Mouse (Mus musculus) left cerebral cortex, adult 8-10 months (tissue): ENCODE measurements at regions not wholly inside any gene's neighbourhood (a gene's known extent, or its start where the extent isn't known, plus 50 kb on each side); places are given as distances from the start of the nearest gene placed in this dataset.
"Not testable (repeated sequence)": the region's sequence is repeated elsewhere in the genome, so short reads cannot be mapped to it uniquely, and the experiment has no call there.

Source experiments
- DNase-seq, 2 experiments: peaks; one replicate each; pipeline ENCODE4 v3.0.0; 2022; ENCODE audit warnings: low spot score in 2 of 2

- DNase-seq, result no peak
Measured at GRCm38 (mm10) chr2:3864872-3865271, 152.6 kb upstream of the Frmd4a start.

- DNase-seq, result not testable (repeated sequence)
Measured at GRCm38 (mm10) chr2:3866736-3867135, 150.8 kb upstream of the Frmd4a start.

GRCm38 (mm10) chr2:3869701-3870100 is 147.8 kb upstream of the Frmd4a start:
- DNase-seq, result no peak

DNA sequence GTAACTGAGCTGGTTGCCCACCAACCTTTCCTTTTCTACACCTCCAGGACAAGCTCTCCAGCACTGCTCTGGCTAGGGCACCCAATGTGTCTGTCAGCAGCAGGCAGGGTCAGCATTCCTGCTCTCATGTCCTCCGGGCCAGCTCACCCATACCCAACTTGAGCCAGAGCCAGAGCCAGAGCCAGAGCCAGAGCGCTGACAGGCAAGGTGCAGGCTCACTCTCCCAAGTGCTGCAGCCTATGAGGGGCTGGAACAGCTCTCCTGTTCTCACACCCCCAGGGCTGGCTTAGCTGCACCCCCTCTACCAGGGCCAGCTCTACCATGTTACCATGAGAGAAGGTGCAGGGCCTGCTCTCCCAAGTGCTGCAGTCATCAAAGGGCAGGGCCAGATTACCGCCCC is 145.8 kb upstream of the Frmd4a start:
- no peak for DNase-seq

DNA sequence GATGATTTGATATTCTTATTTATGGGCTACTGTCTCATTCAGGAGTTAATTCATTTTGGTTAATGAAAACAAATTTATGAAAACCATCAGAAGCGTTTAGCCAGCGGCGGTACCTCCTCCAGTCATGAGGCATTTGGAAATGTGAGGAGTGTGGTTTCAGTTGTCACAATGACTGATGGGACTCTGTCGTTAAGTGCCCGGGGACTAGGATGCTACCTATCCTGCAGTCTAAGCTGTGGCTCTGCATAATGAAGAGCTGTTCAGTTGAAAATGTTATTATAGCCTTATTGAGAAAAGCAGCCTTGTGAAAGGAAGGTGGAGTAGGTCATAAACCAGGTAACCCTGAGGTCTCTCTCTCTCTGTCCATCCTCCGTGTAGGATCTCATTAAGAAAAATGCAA is 130.5 kb upstream of the Frmd4a start:
- DNase-seq, result no peak

DNA sequence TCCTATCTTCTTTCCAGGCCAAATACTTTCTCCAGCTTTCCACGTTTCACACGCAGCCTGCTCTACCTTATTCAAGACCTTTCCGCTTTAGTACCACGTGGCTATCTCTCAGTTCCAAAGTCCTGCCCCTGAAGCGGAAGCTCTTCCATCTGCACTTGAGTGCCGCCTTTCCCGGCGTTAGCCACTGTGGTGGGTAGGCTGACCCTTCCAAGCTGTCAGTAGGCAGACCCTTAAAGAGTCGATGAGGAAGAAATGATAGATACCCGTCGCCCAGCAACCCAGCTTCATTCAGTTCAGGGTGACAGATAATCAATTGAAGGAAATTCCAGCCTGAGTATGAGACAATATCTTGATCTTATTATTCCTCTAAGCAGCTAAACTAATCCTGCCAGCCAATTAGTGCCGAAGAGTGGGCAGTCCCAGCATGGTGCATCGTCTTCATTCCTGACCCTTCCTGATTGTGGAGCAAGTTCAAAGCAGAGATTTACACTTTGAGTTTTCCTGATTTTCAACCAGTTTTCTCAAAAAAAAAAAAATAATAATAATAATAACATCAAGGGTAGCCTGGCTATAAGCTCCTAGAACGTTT is 129.6 kb upstream of the Frmd4a start:
- DNase-seq, result no peak

GRCm38 (mm10) chr2:3889381-3889780 is 128.1 kb upstream of the Frmd4a start:
- no peak for DNase-seq

- no peak for DNase-seq
Measured at GRCm38 (mm10) chr2:3890462-3890861, 127.1 kb upstream of the Frmd4a start.

DNA sequence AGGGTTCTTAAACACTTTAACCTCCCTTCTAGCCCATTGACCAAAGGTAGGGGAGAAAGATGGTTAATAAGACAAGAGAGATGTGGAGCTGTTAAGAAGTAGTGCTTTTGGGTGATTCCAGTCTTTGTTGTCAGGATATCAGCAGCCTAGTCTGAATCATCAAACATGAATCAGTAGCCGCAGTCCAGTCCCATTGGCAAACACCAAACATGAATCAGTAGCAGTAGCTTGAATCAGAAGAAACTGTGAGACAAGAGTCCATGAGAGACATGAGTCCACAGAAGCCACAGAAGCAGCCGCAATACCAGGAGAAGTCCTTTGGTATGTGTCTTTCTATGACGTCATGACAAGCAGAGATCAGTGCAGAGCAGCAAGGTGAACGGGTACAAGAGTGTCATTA is 110.5 kb upstream of the Frmd4a start:
- no peak for DNase-seq

DNA sequence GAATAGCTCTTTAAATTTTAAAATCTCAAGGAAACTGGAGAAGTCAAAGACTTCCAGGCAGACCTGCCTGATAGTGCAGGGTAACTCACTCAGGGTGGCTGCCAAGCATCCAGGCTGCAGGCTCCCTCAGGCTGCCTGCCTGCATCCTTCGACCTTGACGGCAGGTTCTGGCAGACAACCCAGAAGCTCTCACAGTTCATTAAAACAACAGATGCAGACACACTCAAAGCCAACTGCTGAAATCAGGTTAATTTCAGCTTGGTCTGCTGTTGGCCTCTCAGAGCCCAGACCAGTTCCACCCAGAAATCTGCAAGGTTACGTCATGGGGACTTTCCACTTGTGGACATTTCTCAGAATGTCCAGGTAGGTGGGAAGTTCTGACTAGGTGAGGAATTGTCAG is 109.3 kb upstream of the Frmd4a start:
- no peak for DNase-seq

GRCm38 (mm10) chr2:3910086-3910891 is 107.2 kb upstream of the Frmd4a start:
- DNase-seq, result no peak

DNA sequence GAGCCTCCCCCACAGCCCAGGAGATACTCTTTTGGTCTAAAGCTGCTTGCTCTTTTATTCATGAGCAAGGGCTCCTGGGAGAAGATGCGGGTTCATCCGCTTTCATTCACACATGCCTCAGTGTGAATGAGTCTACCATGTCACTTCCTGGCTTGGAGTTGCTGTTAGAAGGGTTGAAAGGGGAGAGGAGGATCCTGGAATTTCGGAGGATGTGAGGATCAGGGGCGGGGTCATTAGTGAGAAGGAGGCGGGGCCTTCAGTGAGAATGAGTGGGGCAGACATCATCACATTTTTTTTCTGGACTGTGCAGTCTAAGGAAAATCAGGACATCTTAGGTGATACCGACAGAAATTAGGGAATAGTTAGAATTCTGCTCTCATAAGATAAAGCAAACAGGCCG is 102.4 kb upstream of the Frmd4a start:
- no peak for DNase-seq

- DNase-seq, result no peak
Measured at GRCm38 (mm10) chr2:3916365-3916764, 101.2 kb upstream of the Frmd4a start.

GRCm38 (mm10) chr2:3918156-3918555 is 99.4 kb upstream of the Frmd4a start:
- DNase-seq, result peak in 1 of 2 experiments; percentile 22

DNA sequence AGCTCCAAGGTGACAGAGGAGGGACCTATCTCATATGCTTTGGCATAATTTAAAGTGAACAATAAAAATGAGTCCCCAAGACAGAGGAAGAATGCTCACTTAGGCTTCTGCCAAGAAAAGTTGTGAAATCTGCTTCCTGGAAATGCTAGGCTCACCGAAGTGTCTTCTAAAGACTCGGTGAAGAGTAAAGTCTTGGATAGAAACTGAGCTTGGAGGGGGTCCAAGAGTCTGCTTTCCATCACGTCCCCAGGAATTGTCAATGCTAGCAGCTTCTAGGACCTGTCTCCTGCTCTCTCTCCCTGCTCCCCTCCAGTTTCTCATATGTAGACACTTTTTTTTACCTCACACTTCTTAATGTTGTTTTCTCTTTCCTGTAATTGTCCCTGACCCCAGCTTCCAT is 97.6 kb upstream of the Frmd4a start:
- DNase-seq, result no peak

DNA sequence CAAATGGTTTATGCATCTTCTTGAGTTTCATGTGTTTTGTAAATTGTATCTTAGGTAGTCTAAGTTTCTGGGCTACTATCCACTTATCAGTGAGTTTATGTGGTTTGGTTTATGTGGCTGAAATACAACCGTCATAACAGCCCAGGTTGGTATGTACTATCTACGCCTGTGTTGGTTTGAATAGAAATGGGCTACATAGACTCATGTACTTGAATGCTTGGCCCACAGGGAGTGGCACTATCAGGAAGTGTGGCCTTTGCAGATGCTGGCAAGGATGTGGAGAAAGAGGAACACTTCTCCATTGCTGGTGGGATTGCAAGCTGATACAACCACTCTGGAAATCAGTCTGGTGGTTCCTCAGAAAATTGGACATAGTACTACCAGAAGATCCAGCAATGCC is 96.4 kb upstream of the Frmd4a start:
- DNase-seq, result not testable (repeated sequence)

DNA sequence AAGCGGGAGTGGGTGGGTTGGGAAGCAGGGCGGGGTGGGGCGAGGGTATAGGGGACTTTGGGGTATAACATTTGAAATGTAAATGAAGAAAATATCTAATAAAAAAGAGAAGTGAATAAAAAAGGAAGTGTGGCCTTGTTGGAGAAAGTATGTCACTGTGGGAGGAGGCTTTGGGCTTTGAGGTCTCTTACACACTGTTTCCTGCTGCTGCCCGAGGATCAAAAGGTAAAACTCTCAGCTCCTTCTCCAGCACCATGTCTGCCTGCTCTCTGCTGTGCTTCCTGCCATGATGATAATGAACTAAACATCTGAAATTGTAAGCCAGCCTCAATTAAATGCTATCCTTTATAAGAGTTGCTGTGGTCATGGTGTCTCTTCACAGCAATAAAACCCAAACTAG is 94.8 kb upstream of the Frmd4a start:
- DNase-seq, result no peak

GRCm38 (mm10) chr2:3924696-3925095 is 92.8 kb upstream of the Frmd4a start:
- no peak for DNase-seq

DNA sequence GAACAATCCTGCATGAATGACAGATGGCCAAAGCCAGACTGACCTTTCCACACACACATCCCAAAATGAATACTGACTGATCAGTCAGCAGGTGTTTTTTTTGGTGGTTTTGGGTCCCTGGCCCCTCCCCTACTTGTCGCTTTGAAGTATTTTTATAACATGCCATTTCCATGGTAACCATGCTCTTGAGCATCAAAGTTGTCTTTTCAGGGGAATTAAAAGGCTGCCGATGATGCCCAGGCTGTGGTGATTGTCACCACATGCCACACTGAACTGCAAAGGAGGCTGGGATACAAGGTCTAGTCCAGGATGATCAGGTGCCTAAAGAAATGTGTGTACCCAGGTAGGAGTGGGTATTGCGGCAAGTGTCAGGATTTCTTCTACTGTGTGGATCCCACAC is 92.3 kb upstream of the Frmd4a start:
- no peak for DNase-seq

DNA sequence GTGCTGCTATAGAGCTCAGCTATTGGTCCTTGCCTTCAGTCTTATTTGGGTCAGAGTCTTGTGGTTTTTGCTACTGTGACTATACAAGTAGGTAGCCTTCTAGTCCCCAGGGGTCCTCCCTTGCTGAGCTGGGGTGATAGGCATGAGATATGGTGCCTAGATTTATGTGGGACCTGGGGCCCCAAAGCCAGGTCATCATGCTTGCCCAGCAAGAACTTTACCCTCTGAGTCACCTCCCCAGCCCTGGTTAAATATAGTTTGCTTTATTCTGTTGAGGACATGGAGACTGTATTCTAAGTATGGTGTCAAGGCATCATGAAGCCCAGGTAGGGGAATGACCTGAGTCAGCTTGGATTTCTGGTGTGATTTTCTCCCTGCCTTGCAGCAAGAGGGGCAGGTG is 91.4 kb upstream of the Frmd4a start:
- no peak for DNase-seq

DNA sequence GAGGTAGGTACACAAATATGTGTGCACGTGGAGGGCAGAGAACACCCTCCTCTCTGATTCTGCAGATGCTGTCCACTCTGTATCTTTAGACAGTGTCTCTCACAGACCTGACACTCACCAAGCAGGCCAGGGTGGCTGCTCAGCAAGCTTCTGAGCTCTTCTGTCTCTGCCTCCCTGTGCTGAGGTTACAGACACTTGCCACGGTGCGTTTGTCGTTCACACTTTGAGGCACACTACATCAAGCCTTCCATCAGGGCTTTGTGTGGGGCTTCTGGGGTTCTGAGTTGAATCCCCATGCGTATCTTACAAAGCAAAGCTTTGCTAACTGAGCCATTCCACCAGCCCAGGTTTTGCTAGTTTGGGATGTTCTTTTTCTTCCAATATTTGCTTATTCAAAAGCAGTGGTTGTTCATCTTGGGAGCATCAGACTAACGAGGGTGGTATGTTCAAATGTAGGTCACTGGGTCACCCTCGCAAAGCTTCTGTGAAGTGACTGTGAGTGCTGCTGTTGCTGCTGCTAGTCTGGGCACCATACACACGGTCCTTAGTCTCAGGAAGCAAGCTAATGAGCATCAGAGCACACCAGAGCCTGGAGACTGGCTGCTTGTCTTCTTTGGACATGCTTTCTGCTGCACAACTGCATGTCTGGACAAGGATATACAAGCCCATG is 90.2 kb upstream of the Frmd4a start:
- no peak for DNase-seq

GRCm38 (mm10) chr2:3927853-3928252 is 89.7 kb upstream of the Frmd4a start:
- DNase-seq, result no peak

DNA sequence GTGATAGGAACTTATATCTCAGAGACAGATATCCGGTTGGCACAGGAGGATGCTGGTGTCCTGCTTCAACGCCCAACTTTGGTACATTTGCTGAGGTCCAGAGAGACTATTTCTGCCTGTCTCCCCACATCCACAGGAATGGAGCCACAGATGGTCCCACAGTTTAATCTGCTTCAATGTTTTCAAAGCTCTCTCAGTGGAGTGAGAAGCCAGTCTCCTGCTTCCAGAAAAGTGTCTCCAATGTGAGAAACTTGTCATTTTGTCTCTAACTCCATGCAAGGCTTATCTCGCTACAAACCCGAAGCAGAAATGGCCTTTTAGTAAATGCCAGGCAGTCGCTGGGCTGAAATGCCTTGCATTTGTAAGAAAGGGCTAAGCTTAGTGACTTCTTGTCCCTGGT is 86.9 kb upstream of the Frmd4a start:
- DNase-seq, result no peak
